Mouse (Mus musculus): ENCODE measurements around the gene Ift122. TPM values are rescaled to one million over a fixed set of nuclear protein-coding genes. Genes with fewer than 3 reads are reported as not detected.
A peak's percentile ranks its signal among the peaks of the same experiment; 100 is the strongest.

The Ift122 gene
- total RNA-seq, 2 experiments from 2014 or later, result 4.9 to 5.1 TPM

DNA sequence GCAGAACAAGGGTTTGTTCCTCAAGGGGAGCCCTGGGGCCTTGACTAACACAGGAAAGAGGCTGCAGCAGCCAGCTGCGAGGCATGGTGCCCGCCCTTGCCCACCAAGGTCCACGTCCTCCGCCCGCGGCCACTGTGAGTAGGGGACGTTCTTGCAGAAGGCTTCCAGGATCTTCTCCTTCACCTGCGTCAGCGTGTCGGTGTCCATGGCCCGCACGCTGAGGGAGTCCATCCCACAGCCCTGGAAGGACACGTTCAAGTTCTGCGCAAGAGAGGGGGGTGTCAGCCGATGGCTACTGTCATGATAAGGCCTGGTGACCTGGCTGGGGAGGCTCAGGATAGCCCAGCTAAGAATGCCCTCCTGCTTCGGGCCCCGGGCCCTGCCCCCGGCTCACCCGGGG, 107.1 kb downstream of the Ift122 start:
- no peak for DNase-seq
- intact Hi-C loops (cut with DNase I), result no loop called here
- no peak for TF ChIP-seq CTCF (IDR thresholded peaks at IDR 0.05)
- no peak overlapping the region for H3K4me3 ChIP-seq
- peak overlapping the region; percentile 89 for H3K27ac ChIP-seq

- H3K27ac ChIP-seq, result peak overlapping the region; percentile 89
Measured at GRCm38 (mm10) chr6:115961743-115962142, 108.5 kb downstream of the Ift122 start.

DNA sequence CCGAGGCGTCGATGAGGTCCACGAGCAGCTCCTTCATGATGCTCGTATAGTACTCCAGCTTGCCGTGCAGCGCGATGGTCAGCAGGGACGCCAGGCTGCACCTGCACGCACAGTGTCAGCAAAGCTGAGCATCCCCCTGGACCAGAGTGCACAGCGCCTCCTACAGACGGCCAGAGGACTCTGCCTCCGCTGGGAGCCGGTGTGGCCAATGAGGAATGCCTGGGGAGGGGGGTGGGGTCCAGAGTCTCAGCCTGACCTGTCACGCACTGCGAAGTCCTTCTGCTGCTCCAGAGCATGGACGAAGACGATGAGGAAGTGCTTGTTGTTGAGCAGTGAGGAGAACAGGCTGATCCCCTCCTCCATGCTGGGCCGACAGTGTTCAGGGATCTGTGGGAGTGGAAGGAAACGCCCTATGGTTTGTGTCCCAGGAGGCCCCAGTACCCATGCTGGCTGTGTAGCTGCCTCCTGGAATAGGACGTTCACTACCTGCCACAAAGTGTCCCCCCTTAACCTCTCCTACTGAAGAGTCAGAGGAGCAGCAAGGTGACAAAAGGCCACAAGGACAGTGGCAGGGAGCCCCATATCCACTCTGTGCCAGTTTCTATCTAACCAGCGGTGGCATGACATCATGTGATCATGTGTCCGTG, 109.3 kb downstream of the Ift122 start:
- peak; percentile 46 for DNase-seq
- intact Hi-C loops (cut with DNase I), result no loop called here
- peak overlapping the region; percentile 89 for H3K27ac ChIP-seq
- TF ChIP-seq CTCF (IDR thresholded peaks at IDR 0.05), result peak; percentile 38
- H3K4me3 ChIP-seq, result no peak overlapping the region

More at GRCm38 (mm10) chr6:115961743-115962142, 108.5 kb downstream of the Ift122 start:
- peak; percentile 60 for DNase-seq
- H3K4me3 ChIP-seq, result no peak overlapping the region
- intact Hi-C loops (cut with DNase I), result no loop called here
- no peak for TF ChIP-seq CTCF (IDR thresholded peaks at IDR 0.05)

DNA sequence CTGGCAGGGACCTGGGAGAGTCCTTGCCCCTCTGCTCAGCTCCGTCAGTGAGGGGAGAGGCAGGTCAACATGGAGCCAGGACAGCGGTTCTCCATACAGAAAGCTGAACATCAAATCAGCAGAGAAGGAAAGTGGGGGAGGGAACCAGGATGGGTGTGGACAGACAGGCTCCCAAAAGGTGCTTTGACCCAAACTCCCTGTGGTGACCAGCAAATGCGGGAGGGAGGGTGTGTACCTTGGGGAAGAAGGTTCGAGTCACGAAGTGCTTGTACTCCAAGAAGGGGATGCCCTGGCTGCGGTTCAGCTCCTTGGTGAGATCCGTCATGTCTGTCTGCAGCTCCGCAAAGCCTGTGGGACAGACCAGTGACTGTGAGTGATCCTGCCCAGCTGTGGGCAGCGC, 110.4 kb downstream of the Ift122 start:
- no peak for TF ChIP-seq CTCF (IDR thresholded peaks at IDR 0.05)
- Histone ChIP-seq H3K4me3 (no peak overlapping the region), H3K27ac (peak overlapping the region; percentile 89)
- intact Hi-C loops (cut with DNase I), result no loop called here
- DNase-seq, result no peak

GRCm38 (mm10) chr6:115966227-115966966, 113.1 kb downstream of the Ift122 start:
- no peak for DNase-seq
- Histone ChIP-seq H3K4me3 (no peak overlapping the region), H3K27ac (peak overlapping the region; percentile 24; the same call in 1 of the 2 replicates)
- TF ChIP-seq CTCF (IDR thresholded peaks at IDR 0.05), result no peak
- intact Hi-C loops (cut with DNase I), result no loop called here

DNA sequence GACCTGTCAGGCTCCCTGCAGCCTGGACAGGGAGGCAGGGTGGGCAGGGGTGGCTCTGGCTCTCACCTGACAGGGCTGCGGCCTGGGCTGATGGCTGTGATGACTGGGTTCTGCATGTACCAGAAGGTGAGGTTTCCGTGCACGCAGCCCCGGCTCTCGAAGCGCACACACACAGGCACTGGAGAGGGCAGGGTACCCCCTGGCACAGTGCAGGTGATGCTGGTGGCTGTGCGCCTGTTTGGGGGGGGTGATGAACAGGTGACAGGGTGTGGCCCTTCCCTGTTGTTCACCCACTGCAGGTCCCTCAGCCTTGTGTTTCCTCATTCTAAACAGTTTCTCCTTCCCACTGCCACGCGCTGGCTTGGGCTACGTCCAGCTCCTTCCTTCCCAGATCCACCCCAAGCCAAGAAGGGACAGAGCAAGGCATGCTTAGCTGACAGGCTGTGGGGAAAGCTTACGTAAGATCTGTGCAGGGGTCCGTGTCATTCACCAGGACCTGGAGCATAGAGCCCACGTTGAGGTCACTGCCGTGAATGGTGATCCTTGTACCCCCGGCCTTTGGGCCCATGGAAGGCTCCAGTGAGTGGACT, 114.1 kb downstream of the Ift122 start:
- TF ChIP-seq CTCF (IDR thresholded peaks at IDR 0.05), result no peak
- intact Hi-C loops (cut with DNase I), result no loop called here
- no peak for DNase-seq
- 0 out of 2 replicates have a peak overlapping the region, but pooled peaks have one; percentile 9 for H3K4me3 ChIP-seq
- peak overlapping the region; percentile 69 for H3K27ac ChIP-seq

DNA sequence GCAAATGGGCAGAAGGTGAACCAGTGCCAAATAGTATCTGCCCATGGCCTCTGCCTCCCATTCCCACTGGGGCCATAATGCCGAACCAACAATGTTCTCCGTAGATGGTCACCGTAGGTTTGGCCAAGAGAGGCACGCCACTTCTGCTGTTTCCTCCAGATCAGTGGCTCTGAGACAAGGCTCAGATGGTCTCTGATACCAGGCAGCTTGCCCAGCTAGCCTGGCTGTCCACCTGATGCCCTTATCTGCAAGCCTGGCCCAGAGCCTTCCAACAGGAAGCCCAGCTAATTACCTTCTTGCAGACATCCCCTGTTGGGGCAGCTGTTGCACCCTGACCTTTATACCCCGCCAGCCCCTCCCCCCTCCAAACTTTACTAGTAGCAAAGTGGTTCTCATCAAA, 114.8 kb downstream of the Ift122 start:
- TF ChIP-seq CTCF (IDR thresholded peaks at IDR 0.05), result no peak
- peak; percentile 44 for DNase-seq
- Histone ChIP-seq H3K4me3 (no peak overlapping the region), H3K27ac (peak overlapping the region; percentile 69)
- intact Hi-C loops (cut with DNase I), result no loop called here

- intact Hi-C loops (cut with DNase I), result no loop called here
- Histone ChIP-seq H3K4me3 (no peak overlapping the region), H3K27ac (peak overlapping the region; percentile 69)
- no peak for TF ChIP-seq CTCF (IDR thresholded peaks at IDR 0.05)
- DNase-seq, result no peak
Measured at GRCm38 (mm10) chr6:115968700-115969099, 115.4 kb downstream of the Ift122 start.

- H3K4me3 ChIP-seq, result no peak overlapping the region
- TF ChIP-seq CTCF (IDR thresholded peaks at IDR 0.05), result no peak
- H3K27ac ChIP-seq, result peak overlapping the region; percentile 69
- intact Hi-C loops (cut with DNase I), result no loop called here
- peak; percentile 71 for DNase-seq
Measured at GRCm38 (mm10) chr6:115969103-115969502, 115.8 kb downstream of the Ift122 start.

- TF ChIP-seq CTCF (IDR thresholded peaks at IDR 0.05), result no peak
- DNase-seq, result no peak
- intact Hi-C loops (cut with DNase I), result loop anchor here (2.0 kb wide), 1 partner anchor 17 kb away; no protein-coding TSS in a partner anchor
- Histone ChIP-seq H3K4me3 (no peak overlapping the region), H3K27ac (peak overlapping the region; percentile 70)
Measured at GRCm38 (mm10) chr6:115969952-115970351, 116.7 kb downstream of the Ift122 start.

GRCm38 (mm10) chr6:115971273-115972060, 118.2 kb downstream of the Ift122 start:
- peak; percentile 48 for DNase-seq

DNA sequence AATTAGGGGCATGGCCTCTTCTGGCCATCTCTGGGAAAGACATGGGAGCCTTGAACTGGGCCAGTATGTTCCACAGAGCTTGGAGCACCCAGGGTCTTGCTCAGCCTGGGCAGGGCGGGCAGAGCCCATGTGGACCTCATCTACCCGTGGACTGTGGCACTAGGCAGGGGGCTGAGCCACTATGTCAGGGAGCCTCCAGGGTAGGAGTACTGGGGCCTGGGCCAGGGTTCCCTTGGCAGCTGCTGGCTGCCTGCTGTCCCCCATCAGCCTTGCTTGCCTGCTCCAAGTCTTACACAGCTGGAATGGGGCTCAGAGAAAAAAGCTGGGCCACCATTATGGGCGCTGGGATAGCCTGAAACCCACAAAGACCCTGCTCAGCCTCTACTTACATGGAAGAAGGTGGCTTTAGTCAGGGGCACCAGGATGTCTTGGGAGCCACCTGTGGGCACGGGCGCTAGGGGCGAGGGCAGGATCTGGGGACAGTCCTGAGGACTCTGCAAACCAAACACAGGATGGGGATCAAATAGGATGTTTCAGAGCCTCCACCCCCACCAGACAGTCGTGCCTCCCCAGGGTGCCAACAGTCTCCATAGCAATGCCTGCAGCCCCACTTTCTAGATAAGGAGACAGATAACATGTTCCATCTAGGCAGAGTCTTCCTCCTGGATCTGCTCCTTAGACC, 119.0 kb downstream of the Ift122 start:
- Histone ChIP-seq H3K4me3 (no peak overlapping the region), H3K27ac (peak overlapping the region; percentile 70)
- TF ChIP-seq CTCF (IDR thresholded peaks at IDR 0.05), result no peak
- DNase-seq, result peak; percentile 48
- intact Hi-C loops (cut with DNase I), result no loop called here

More at GRCm38 (mm10) chr6:115971273-115972060, 118.2 kb downstream of the Ift122 start:
- H3K27ac ChIP-seq, result peak overlapping the region; percentile 70
- 0 out of 2 replicates have a peak overlapping the region, but pooled peaks have one; percentile 2 for H3K4me3 ChIP-seq
- intact Hi-C loops (cut with DNase I), result loop anchor here (2.0 kb wide), 1 partner anchor 15 kb away; no protein-coding TSS in a partner anchor
- TF ChIP-seq CTCF (IDR thresholded peaks at IDR 0.05), result no peak

Measured in gastrocnemius, adult 2 months (tissue).